Mouse (Mus musculus) gastrocnemius, postnatal 14 days (tissue): ENCODE data around the gene Chac2. TPM values are rescaled to one million over a fixed set of nuclear protein-coding genes. Genes with fewer than 3 reads are reported as not detected.
"Not testable (repeated sequence)": the region's sequence is repeated elsewhere in the genome, so short reads cannot be mapped to it uniquely, and the experiment has no call there.

Experiments
- DNase-seq: peaks from one replicate; pipeline ENCODE4 v3.0.0; 2021; ENCODE audit warnings: mixed read lengths
- intact Hi-C: fragments of 180-260 bp; cut with DNase I; formaldehyde crosslinking; loops from one replicate; pipeline ENCODE4 v1.15.1; 2025; ENCODE audit warnings: low total_unique reads
- long read RNA-seq, 2 experiments: library from polyadenylated mRNA; stranded (forward); transcript quantifications; one replicate each; pipeline ENCODE4 v2.0.0; 2021
- total RNA-seq, 2 experiments: library from RNA; stranded (reverse); gene quantifications; 2 replicates each; pipeline ENCODE4 v1.2.3; 2021

Gene Chac2
- total RNA-seq = 10 to 100 TPM; 12.3 to 15.2 TPM
- long read RNA-seq, experiment 1, transcript Chac2-202 (3 exons, 1,315 nt) = major isoform, 18 of 20 reads
- long read RNA-seq, experiment 1, partial matches to known transcripts = 1 of 20 reads
- long read RNA-seq, experiment 1, other reads (novel, unspliced or antisense) = 0 of 20 reads
- long read RNA-seq, experiment 2, transcript Chac2-202 (3 exons, 1,315 nt) = major isoform, 15 of 23 reads
- long read RNA-seq, experiment 2, transcript Chac2-201 (2 exons, 1,018 nt) = minor isoform, 5 of 23 reads
- long read RNA-seq, experiment 2, partial matches to known transcripts = 1 of 23 reads
- long read RNA-seq, experiment 2, other reads (novel, unspliced or antisense) = 2 of 23 reads

DNA sequence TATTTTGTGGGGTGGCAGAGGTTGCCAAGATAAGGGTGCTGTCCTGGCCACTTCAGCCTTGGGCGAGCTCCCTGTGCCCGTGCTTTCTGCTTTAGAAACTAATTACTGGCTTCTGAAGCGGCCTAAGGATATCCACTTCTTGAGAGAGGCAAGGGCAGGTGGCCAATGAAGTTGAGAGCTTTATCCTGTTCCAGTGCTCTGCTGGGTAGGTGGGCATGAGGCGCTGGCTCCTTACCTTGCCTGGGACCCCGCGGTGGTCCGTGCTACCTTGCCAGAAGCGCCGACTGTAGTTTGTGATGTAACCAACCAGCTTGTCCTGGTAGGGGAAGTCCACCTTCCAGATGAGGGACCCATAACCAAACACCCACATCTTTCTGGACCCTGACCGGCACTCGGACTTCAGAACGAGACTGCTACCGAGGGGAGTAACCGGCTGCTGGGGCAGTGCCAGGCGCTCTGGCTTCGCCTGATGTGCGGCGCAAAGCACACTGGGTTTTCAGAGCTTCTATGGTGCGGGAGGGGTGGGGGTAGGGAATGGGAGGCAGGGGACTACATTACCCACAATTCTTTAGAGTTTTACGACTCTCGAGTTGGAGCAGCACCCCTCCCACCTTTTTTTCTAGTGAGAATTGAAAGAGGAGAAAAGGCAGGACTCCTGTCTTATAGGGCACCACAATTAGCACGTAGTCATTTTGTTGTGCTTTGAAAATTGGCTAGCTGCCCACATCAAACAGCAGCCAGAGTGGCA lies at the start of gene Chac2:
Gene Chac2 (minus strand): TSS at position 474 of the 748 bp plus-strand sequence.
- DNase-seq = peak; percentile 91
- intact Hi-C loops = no loop called here

DNA sequence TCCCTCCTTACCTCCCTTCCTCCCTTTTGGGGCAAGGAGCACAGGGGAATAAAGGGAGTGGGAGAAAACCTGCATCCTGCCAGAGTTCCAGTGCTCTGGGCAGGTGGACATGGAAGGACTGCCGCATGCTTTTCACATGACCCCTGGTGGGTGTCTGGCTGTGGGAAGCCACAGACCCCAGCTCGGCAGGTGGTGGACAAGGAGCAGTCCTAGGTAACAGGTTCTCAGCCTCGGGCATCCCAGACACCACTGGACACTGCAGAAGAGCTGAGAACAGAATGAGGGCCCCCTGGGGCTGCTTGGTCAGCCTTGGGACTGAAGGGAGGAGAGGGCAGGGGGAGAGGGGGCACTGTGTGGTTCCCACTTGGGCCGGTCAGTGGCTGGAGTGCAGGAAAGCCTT lies 48.8 kb upstream of the Chac2 start:
- DNase-seq = no peak
- intact Hi-C loops = no loop called here

DNA sequence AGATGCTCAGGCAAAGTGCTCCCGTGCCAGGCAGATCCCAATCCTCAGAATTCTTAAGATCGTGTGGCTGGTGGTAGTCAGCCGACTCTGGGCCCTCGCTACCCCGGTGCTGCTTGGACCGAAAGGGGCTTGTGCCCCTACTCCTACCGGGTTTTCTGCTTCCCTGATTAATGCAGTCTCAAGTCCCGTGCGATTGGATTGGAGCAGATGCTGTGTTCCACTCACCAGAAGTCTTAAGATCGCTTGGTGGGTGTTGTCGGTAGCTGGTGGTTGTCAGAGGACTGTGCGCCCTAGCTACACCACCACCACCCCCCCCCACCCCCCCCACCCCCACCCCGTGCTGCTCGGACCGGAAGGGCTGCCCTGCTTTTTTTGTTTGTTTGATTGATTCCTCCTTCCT lies 31.3 kb upstream of the Chac2 start:
- DNase-seq, intact Hi-C loops: not testable (repeated sequence)

DNA sequence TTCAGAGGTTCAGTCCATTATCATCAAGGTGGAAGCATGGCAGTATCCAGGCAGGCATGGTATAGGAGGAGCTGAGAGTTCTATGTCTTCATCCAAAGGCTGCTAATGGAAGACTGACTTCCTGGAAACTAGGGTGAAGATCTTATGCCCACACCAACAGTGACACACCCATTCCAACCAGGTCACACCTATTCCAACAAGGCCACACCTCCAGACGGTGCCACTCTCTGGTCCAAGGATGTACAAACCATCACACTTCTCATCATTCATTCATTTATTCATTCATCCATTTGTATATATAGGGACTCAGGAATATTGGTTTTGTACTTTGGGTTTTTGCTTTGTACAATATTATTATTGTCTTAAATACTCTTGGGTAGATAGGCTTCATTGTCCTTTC lies 23.5 kb upstream of the Chac2 start:
- intact Hi-C loops, DNase-seq: not testable (repeated sequence)

DNA sequence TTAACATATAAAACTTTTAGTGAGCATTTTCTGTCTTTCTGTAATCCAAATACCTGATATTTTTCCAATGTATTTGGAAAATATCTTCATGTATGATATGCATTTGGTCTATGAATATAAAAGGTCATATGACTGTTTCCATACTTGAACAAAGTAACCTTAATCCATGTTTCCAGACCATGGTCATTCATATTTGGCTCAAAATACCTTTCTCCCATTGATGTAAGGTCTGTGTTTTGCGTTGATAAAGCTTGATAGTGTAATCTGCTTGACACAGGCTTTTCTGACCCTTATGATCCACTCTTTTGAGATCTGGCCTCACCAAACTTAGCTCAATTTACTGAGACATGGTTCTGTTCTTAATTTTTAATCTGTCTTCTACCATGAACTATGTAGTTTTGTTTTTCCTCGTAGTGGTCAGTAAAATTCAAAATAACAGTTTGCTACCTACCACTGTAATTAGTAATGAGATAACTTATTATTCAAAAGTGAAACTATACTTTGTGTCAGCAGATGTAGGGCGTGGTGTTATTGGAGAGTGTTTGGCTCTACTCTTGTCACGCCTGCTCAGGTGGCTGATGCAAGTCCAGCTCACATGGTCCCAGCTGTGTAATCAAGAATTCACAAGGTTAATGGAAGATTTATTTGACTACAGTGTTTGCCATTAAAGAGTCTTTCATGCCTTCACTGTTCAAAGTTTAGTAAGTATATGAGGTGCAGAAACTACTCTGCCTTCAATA lies 15.2 kb upstream of the Chac2 start:
- no peak for DNase-seq
- intact Hi-C loops = no loop called here

GRCm38 (mm10) chr11:31000028-31000427 lies 13.9 kb upstream of the Chac2 start:
- intact Hi-C loops = no loop called here
- no peak for DNase-seq

DNA sequence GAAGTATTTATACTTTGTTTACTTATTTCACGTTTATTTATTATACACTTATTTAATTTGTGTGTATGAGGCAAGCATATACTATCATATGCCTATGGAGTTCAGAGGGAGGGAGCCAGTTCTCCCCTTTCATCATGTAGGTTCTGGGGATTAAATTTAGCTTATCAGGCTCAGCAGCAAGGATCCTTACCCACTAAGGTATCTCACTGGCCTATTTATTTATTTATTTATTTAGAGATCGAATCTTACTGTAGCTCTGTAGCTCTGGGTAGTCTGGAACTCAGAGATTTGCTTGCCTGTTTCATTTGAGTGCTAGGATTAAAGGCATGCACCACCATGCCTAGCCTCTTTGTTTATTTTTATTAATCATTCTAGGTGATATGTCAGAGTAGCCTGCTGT lies 12.6 kb upstream of the Chac2 start:
- intact Hi-C loops = no loop called here
- DNase-seq = no peak

DNA sequence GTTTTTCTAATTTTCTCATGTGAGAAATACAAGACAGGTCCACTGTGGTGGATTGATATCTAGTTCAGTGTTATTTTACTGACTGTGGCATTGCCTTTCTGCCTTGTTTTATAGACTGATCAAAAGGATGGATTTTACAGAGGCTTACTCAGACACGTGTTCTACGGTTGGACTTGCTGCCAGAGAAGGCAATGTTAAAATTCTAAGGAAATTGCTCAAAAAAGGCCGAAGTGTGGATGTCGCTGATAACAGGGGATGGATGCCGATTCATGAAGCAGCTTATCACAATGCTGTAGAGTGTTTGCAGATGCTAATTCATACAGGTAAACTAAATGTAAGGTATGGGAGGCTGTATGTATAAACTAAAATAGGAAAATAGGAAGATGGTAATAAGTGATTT lies 12.0 kb upstream of the Chac2 start:
- intact Hi-C loops = no loop called here
- DNase-seq = no peak

- DNase-seq = no peak
- intact Hi-C loops = no loop called here
These were observed 10.5 kb upstream of the Chac2 start for GRCm38 (mm10) chr11:30996670-30997069.

DNA sequence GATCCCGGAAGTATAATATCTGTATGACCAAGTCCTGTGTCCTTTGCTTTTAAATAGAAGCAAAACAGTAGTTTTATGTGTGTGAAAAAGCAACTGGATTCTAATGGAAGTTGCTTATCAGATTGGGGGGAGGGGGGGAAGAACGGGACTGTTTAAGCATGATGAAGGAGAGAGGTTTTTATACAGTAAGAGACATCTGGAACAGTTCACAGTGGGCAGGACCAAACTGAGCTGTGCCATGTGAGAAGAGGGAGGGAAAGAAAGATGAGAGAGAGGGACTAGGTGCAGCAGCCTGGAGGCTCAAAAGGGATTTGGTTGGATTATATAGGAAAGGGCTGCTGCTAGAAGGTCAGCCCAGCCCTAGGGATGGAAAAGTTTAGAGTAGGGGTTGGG lies 471 bp upstream of the Chac2 start:
- intact Hi-C loops = no loop called here

DNA sequence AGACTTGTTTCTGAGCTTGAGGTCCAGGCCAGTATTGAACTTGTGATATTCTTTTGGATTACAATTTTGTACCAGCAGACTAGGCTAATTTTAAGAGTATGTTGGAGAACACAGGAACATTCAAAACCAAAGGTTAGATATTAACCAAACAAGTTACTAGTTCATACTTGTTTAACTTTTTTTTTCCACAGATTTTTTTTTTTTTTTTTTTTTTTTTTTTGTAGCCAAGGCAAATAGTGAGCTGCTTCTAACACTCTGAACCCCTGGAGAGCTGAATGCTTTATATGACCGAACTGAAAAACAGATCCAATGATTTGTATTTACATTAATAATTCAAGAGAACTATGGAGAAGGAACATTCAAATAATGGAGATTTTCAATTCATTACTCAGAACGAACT lies 913 bp downstream of the Chac2 start:
- intact Hi-C loops = no loop called here
- DNase-seq = no peak

More for the DNA sequence above, 471 bp upstream of the Chac2 start:
- DNase-seq = no peak

DNA sequence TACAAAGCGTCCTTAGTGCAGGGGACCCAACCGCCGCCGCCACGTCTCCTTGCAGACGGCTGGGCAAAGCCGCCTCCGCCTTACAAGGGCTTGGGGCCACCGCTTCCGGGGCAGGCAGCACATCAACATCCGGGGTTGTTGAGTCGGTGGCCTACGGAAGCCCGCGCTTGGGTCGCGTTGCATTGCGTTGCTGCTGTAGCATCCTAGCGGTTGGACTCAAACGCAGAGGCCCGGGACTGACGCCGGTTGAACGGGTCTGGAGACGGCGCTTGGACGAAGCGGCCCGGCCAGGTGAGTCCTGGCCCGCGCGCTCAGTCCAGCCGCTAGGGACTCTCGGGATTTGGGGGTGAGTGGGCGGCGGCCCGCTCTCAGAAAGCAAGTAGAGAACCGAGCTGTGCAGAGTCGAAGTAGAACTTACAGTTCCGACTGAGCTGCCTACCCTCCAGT lies 31.8 kb downstream of the Chac2 start, which contains the start of gene Erlec1:
Gene Erlec1 (minus strand): TSS at position 57 of the 447 bp plus-strand sequence.
- intact Hi-C loops = no loop called here
- peak; percentile 90 for DNase-seq

- intact Hi-C loops = no loop called here
- DNase-seq = peak; percentile 38
These were observed 32.5 kb downstream of the Chac2 start for GRCm38 (mm10) chr11:30953469-30954154.

DNA sequence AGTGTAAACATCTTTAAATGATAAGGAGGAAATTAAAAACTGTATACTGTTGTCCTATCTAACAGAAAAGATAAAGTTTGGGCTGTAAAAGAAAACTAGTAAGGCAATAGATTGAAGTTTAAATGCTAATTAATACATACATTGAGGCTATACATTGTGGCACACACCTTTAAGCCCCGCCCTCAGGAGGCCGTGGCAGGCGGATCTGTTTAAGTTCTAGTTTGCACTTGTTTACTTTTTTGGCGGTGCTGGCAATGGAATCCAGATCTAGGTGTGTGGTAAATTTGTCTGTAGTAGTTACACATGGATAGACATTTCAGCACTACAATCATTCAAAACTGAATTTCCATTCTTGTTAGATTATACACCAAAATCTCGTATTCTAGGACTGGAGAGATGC lies 33.3 kb downstream of the Chac2 start:
- no peak for DNase-seq
- intact Hi-C loops = no loop called here

GRCm38 (mm10) chr11:30943522-30943921 lies 42.6 kb downstream of the Chac2 start:
- no peak for DNase-seq
- intact Hi-C loops = no loop called here

DNA sequence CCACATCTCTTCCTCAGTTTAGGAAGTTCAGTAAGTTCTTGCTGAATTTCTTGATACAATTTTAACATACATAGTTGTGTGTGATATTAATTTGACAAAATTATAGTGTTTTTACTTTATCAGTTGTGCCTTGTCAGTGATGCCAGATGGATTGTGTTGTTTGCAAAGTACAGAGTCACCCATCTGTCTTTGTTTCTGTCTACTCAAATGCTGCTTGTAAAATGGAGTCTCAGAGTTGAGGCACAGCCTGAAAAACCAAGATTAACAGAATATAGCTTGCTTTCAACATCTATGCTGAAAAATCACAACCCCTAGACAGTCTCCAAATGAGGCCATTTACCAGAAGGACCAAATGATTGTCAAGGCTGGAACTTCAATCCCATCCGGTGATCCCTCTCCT lies 57.7 kb downstream of the Chac2 start:
- no peak for DNase-seq
- intact Hi-C loops = no loop called here

- intact Hi-C loops = no loop called here
- no peak for DNase-seq
These were observed 58.1 kb downstream of the Chac2 start for GRCm38 (mm10) chr11:30928079-30928478.
